Mouse (Mus musculus) frontal cortex, postnatal 25 days (tissue): Measurements from ENCODE around the gene Lamb2.
A peak's percentile ranks its signal among the peaks of the same experiment; 100 is the strongest.

Experiments
- DNase-seq, 2 experiments: peaks; one replicate each; pipeline ENCODE4 v3.0.0; 2022; ENCODE audit warnings: low spot score in 2 of 2

The Lamb2 gene

GRCm38 (mm10) chr9:108491286-108491580, 11.7 kb downstream of the Lamb2 start:
- no peak for DNase-seq

GRCm38 (mm10) chr9:108492043-108492750, 12.7 kb downstream of the Lamb2 start:
- DNase-seq, result no peak

GRCm38 (mm10) chr9:108493246-108493645, 13.7 kb downstream of the Lamb2 start:
- no peak for DNase-seq

GRCm38 (mm10) chr9:108494146-108494825, 14.8 kb downstream of the Lamb2 start:
- DNase-seq, result no peak

- no peak for DNase-seq
Measured at GRCm38 (mm10) chr9:108494905-108495304, 15.4 kb downstream of the Lamb2 start.

GRCm38 (mm10) chr9:108499231-108499630, 19.7 kb downstream of the Lamb2 start:
- DNase-seq, result no peak

- no peak for DNase-seq
Measured at GRCm38 (mm10) chr9:108499943-108500342, 20.4 kb downstream of the Lamb2 start.

GRCm38 (mm10) chr9:108506901-108507300, 27.4 kb downstream of the Lamb2 start:
- no peak for DNase-seq

- peak; percentile 88 to 89 for DNase-seq
Measured at GRCm38 (mm10) chr9:108507619-108508434, 28.3 kb downstream of the Lamb2 start, which contains the start of gene Qars. Gene Qars, plus strand, starts transcription at chr9:108507706.

GRCm38 (mm10) chr9:108508776-108509175, 29.2 kb downstream of the Lamb2 start:
- no peak for DNase-seq

- DNase-seq, result peak; percentile 90 to 93
Measured at GRCm38 (mm10) chr9:108516380-108517251, 37.1 kb downstream of the Lamb2 start, which contains the start of gene Qrich1. Gene Qrich1, plus strand, starts transcription at chr9:108516806.

GRCm38 (mm10) chr9:108517253-108517930, 37.9 kb downstream of the Lamb2 start:
- DNase-seq, result peak; percentile 60 to 61

GRCm38 (mm10) chr9:108517931-108518332, 38.4 kb downstream of the Lamb2 start:
- DNase-seq, result peak in 1 of 2 experiments; percentile 19

- no peak for DNase-seq
Measured at GRCm38 (mm10) chr9:108521604-108522003, 42.1 kb downstream of the Lamb2 start.

- no peak for DNase-seq
Measured at GRCm38 (mm10) chr9:108523341-108523740, 43.8 kb downstream of the Lamb2 start.

- DNase-seq, result no peak
Measured at GRCm38 (mm10) chr9:108525400-108525799, 45.9 kb downstream of the Lamb2 start.

- no peak for DNase-seq
Measured at GRCm38 (mm10) chr9:108530954-108531353, 51.4 kb downstream of the Lamb2 start.

GRCm38 (mm10) chr9:108531496-108531895, 52.0 kb downstream of the Lamb2 start:
- no peak for DNase-seq
